Mouse (Mus musculus): ENCODE results near the gene Prkcb. TPM values are rescaled to one million over a fixed set of nuclear protein-coding genes. Genes with fewer than 3 reads are reported as not detected.

The Prkcb gene
- polyA plus RNA-seq, 1 experiment from 2014 or later, result 2.1 TPM

- Histone ChIP-seq H3K27me3 (ENCODE audit: insufficient read depth, low read length) (no peaks in the 10 kb centered on the region), H3K9me3 (replicated peaks; ENCODE audit: low read length) (no peaks in the 10 kb centered on the region), H3K9ac (ENCODE audit: low read depth, low read length) (no peak overlapping the region), H3K27ac (no peak overlapping the region), H3K36me3 (ENCODE audit: insufficient read depth, low read length) (no peaks in the 10 kb centered on the region), H3K4me3 (replicated peaks; ENCODE audit: low read depth, low read length) (no peak overlapping the region), H3K4me2 (ENCODE audit: low read length) (no peak overlapping the region), H3K4me1 (replicated peaks; ENCODE audit: insufficient read depth, low read length) (no peaks in the 10 kb centered on the region)
- 43% methylated on average over 12 of the region's 12 CpGs for WGBS
- TF ChIP-seq CTCF (IDR thresholded peaks at IDR 0.05; ENCODE audit: low read depth), result no peak
- DNase-seq (ENCODE audit: low spot score) (no peak), ATAC-seq (replicated peaks; ENCODE audit: low FRiP score, low read depth) (no peak)
These were observed 127.4 kb downstream of the Prkcb start for GRCm38 (mm10) chr7:122415904-122416303.

GRCm38 (mm10) chr7:122418551-122418950, 130.0 kb downstream of the Prkcb start:
- 80% methylated on average over 3 of the region's 3 CpGs for WGBS
- no peak overlapping the region for H3K9ac ChIP-seq (ENCODE audit: low read depth, low read length)
- no peak overlapping the region for H3K4me2 ChIP-seq (ENCODE audit: low read length)
- H3K9me3 ChIP-seq (replicated peaks; ENCODE audit: low read length), result no peaks in the 10 kb centered on the region
- H3K27ac ChIP-seq, result no peak overlapping the region
- H3K4me1 ChIP-seq (replicated peaks; ENCODE audit: insufficient read depth, low read length), result no peaks in the 10 kb centered on the region
- DNase-seq (ENCODE audit: low spot score), result no peak
- no peak for TF ChIP-seq CTCF (IDR thresholded peaks at IDR 0.05; ENCODE audit: low read depth)
- no peaks in the 10 kb centered on the region for H3K27me3 ChIP-seq (ENCODE audit: insufficient read depth, low read length)
- H3K4me3 ChIP-seq (replicated peaks; ENCODE audit: low read depth, low read length), result no peak overlapping the region
- ATAC-seq (replicated peaks; ENCODE audit: low FRiP score, low read depth), result no peak
- no peaks in the 10 kb centered on the region for H3K36me3 ChIP-seq (ENCODE audit: insufficient read depth, low read length)

- Histone ChIP-seq H3K27ac (no peak overlapping the region), H3K4me3 (replicated peaks; ENCODE audit: low read depth, low read length) (no peak overlapping the region), H3K9me3 (replicated peaks; ENCODE audit: low read length) (no peaks in the 10 kb centered on the region), H3K4me2 (ENCODE audit: low read length) (no peak overlapping the region), H3K36me3 (ENCODE audit: insufficient read depth, low read length) (no peaks in the 10 kb centered on the region), H3K4me1 (replicated peaks; ENCODE audit: insufficient read depth, low read length) (no peaks in the 10 kb centered on the region), H3K9ac (ENCODE audit: low read depth, low read length) (no peak overlapping the region), H3K27me3 (ENCODE audit: insufficient read depth, low read length) (no peaks in the 10 kb centered on the region)
- WGBS, result 41% methylated on average over 4 of the region's 4 CpGs
- TF ChIP-seq CTCF (IDR thresholded peaks at IDR 0.05; ENCODE audit: low read depth), result no peak
- no peak for ATAC-seq (replicated peaks; ENCODE audit: low FRiP score, low read depth)
- DNase-seq (ENCODE audit: low spot score), result no peak
These were observed 135.3 kb downstream of the Prkcb start for GRCm38 (mm10) chr7:122423816-122424215.

- Histone ChIP-seq H3K36me3 (ENCODE audit: insufficient read depth, low read length) (no peaks in the 10 kb centered on the region), H3K4me3 (replicated peaks; ENCODE audit: low read depth, low read length) (no peak overlapping the region), H3K9me3 (replicated peaks; ENCODE audit: low read length) (no peaks in the 10 kb centered on the region), H3K27me3 (ENCODE audit: insufficient read depth, low read length) (no peaks in the 10 kb centered on the region), H3K4me2 (ENCODE audit: low read length) (no peak overlapping the region), H3K9ac (ENCODE audit: low read depth, low read length) (no peak overlapping the region), H3K27ac (no peak overlapping the region), H3K4me1 (replicated peaks; ENCODE audit: insufficient read depth, low read length) (no peaks in the 10 kb centered on the region)
- DNase-seq (ENCODE audit: low spot score), result no peak
- ATAC-seq (replicated peaks; ENCODE audit: low FRiP score, low read depth), result no peak
- no peak for TF ChIP-seq CTCF (IDR thresholded peaks at IDR 0.05; ENCODE audit: low read depth)
- WGBS, result 47% methylated on average over 5 of the region's 5 CpGs
These were observed 140.6 kb downstream of the Prkcb start for GRCm38 (mm10) chr7:122429134-122429533.

- no peak for ATAC-seq (replicated peaks; ENCODE audit: low FRiP score, low read depth)
- H3K4me2 ChIP-seq (ENCODE audit: low read length), result no peak overlapping the region
- no peaks in the 10 kb centered on the region for H3K36me3 ChIP-seq (ENCODE audit: insufficient read depth, low read length)
- no peak overlapping the region for H3K9ac ChIP-seq (ENCODE audit: low read depth, low read length)
- no peaks in the 10 kb centered on the region for H3K27me3 ChIP-seq (ENCODE audit: insufficient read depth, low read length)
- H3K27ac ChIP-seq, result no peak overlapping the region
- no peak for DNase-seq (ENCODE audit: low spot score)
- H3K4me3 ChIP-seq (replicated peaks; ENCODE audit: low read depth, low read length), result no peak overlapping the region
- H3K9me3 ChIP-seq (replicated peaks; ENCODE audit: low read length), result no peaks in the 10 kb centered on the region
- TF ChIP-seq CTCF (IDR thresholded peaks at IDR 0.05; ENCODE audit: low read depth), result no peak
- no peaks in the 10 kb centered on the region for H3K4me1 ChIP-seq (replicated peaks; ENCODE audit: insufficient read depth, low read length)
- 78% methylated on average over 4 of the region's 4 CpGs for WGBS
These were observed 143.8 kb downstream of the Prkcb start for GRCm38 (mm10) chr7:122432401-122432800.

GRCm38 (mm10) chr7:122433377-122433776, 144.8 kb downstream of the Prkcb start:
- no peaks in the 10 kb centered on the region for H3K27me3 ChIP-seq (ENCODE audit: insufficient read depth, low read length)
- no peak for TF ChIP-seq CTCF (IDR thresholded peaks at IDR 0.05; ENCODE audit: low read depth)
- no peak overlapping the region for H3K27ac ChIP-seq
- H3K4me2 ChIP-seq (ENCODE audit: low read length), result no peak overlapping the region
- WGBS, result 87% methylated on average over 5 of the region's 5 CpGs
- no peaks in the 10 kb centered on the region for H3K4me1 ChIP-seq (replicated peaks; ENCODE audit: insufficient read depth, low read length)
- no peak overlapping the region for H3K4me3 ChIP-seq (replicated peaks; ENCODE audit: low read depth, low read length)
- no peaks in the 10 kb centered on the region for H3K9me3 ChIP-seq (replicated peaks; ENCODE audit: low read length)
- H3K9ac ChIP-seq (ENCODE audit: low read depth, low read length), result no peak overlapping the region
- no peaks in the 10 kb centered on the region for H3K36me3 ChIP-seq (ENCODE audit: insufficient read depth, low read length)
- DNase-seq (ENCODE audit: low spot score) (no peak), ATAC-seq (replicated peaks; ENCODE audit: low FRiP score, low read depth) (no peak)

- Histone ChIP-seq H3K9ac (ENCODE audit: low read depth, low read length) (no peak overlapping the region), H3K4me1 (replicated peaks; ENCODE audit: insufficient read depth, low read length) (no peaks in the 10 kb centered on the region), H3K9me3 (replicated peaks; ENCODE audit: low read length) (no peaks in the 10 kb centered on the region), H3K4me2 (ENCODE audit: low read length) (no peak overlapping the region), H3K4me3 (replicated peaks; ENCODE audit: low read depth, low read length) (no peak overlapping the region), H3K36me3 (ENCODE audit: insufficient read depth, low read length) (no peaks in the 10 kb centered on the region), H3K27ac (no peak overlapping the region), H3K27me3 (ENCODE audit: insufficient read depth, low read length) (no peaks in the 10 kb centered on the region)
- ATAC-seq (replicated peaks; ENCODE audit: low FRiP score, low read depth) (no peak), DNase-seq (ENCODE audit: low spot score) (no peak)
- no peak for TF ChIP-seq CTCF (IDR thresholded peaks at IDR 0.05; ENCODE audit: low read depth)
- 69% methylated on average over 4 of the region's 4 CpGs for WGBS
These were observed 146.4 kb downstream of the Prkcb start for GRCm38 (mm10) chr7:122434941-122435340.
